ENCODE assay signal across 8 mouse cellular contexts in the genomic region with DNA sequence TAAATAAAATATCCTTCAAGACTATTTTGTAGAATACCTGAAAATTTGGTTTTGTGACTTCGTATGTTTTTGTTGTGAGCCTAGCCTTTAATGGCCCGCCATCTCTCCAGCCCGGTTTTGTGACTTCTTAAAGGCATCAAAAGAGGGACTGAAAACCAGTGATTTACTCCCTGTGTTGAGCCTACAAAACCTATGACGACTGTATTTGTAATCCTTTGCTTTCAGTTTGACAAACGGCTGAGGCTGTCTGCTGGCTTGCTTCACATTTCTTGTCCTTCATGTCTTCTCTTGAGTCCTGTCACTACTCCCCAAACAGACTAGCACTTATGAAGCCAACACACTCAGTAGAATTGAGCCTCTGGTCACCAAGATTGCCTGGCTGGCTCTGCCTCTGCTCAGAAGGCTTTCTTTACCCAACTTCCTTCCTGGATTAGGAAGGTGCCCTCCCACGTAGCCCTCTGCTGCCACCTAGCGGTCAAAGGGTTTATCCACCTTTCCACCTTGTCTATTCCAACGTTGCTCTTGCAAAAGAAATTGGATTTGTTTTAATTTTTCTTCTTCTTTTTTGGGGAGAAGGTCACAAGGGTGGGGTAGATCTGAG. TPM values are rescaled to one million over a fixed set of nuclear protein-coding genes. Genes with fewer than 3 reads are reported as not detected.
DNase-seq lines count a peak whose midpoint lies in the region; ATAC-seq and TF ChIP-seq lines count a peak whose summit lies in the region.

No protein-coding gene starts in this region.

- no peak overlapping the region for H3K9ac ChIP-seq in intestine, postnatal 0 days (ENCODE audit: low read depth, low read length)
- H3K9ac ChIP-seq in midbrain, embryonic 13.5 days (replicated peaks) = no peak overlapping the region

- 38% methylated on average over 8 of the region's 8 CpGs for WGBS in intestine, postnatal 0 days
- WGBS in midbrain, embryonic 13.5 days = 40% methylated on average over 8 of the region's 8 CpGs

- H3K27ac ChIP-seq in intestine, postnatal 0 days (ENCODE audit: low read depth, low read length) = no peak overlapping the region
- H3K27ac ChIP-seq in midbrain, embryonic 13.5 days = no peak overlapping the region

- no peak overlapping the region for H3K4me3 ChIP-seq in intestine, postnatal 0 days (ENCODE audit: low read depth, low read length)
- H3K4me3 ChIP-seq in midbrain, embryonic 13.5 days (replicated peaks) = no peak overlapping the region

- peak overlapping the region; percentile 24; the same call in 1 of the 2 replicates for H3K4me2 ChIP-seq in intestine, postnatal 0 days (replicated peaks; ENCODE audit: low read depth)
- no peak overlapping the region for H3K4me2 ChIP-seq in midbrain, embryonic 13.5 days (replicated peaks)

- DNase-seq in 3134 (ENCODE audit: extremely low read depth, insufficient read length, low spot score) = peak; percentile 54
- peak; percentile 95 for DNase-seq in adrenal gland, postnatal 14 days
- peak; percentile 86 for DNase-seq in embryo, embryonic 9.5 days (ENCODE audit: extremely low spot score)
- peak; percentile 30 for DNase-seq in gonadal fat pad, adult 2 months (ENCODE audit: low read depth)
- peak; percentile 90 for DNase-seq in left cerebral cortex, postnatal 4 days
- DNase-seq in skeletal muscle tissue, adult 2 months (ENCODE audit: low read depth, low spot score) = peak; percentile 84

- H3K4me1 ChIP-seq in intestine, postnatal 0 days (replicated peaks; ENCODE audit: control insufficient read depth, insufficient read depth, low read length) = no peaks in the 10 kb centered on the region
- no peaks in the 10 kb centered on the region for H3K4me1 ChIP-seq in midbrain, embryonic 13.5 days (replicated peaks)

- peak; percentile 99 for TF ChIP-seq CTCF in intestine, postnatal 0 days (IDR thresholded peaks at IDR 0.05; ENCODE audit: low read depth)

- no peaks in the 10 kb centered on the region for H3K9me3 ChIP-seq in intestine, postnatal 0 days (ENCODE audit: control insufficient read depth)
- no peaks in the 10 kb centered on the region for H3K9me3 ChIP-seq in midbrain, embryonic 13.5 days

- no peaks in the 10 kb centered on the region for H3K27me3 ChIP-seq in intestine, postnatal 0 days (replicated peaks; ENCODE audit: control insufficient read depth, insufficient read depth, low read length)
- H3K27me3 ChIP-seq in midbrain, embryonic 13.5 days = no peaks in the 10 kb centered on the region

- intact Hi-C loops in left cerebral cortex, postnatal 4 days (cut with DNase I) = loop anchor here (1.0 kb wide), 1 partner anchor 396 kb away; no protein-coding TSS in a partner anchor

- H3K36me3 ChIP-seq in intestine, postnatal 0 days (ENCODE audit: control insufficient read depth, insufficient read depth) = no peaks in the 10 kb centered on the region
- no peaks in the 10 kb centered on the region; the same call in 1 of the 2 replicates for H3K36me3 ChIP-seq in midbrain, embryonic 13.5 days

- no peak for ATAC-seq in intestine, postnatal 0 days
- peak; percentile 71 for ATAC-seq in midbrain, embryonic 13.5 days

RNA-seq across cellular contexts. Expression of gene Abca6, which starts 16.8 kb away (rescaled TPM):
- total RNA-seq in adrenal gland, postnatal 14 days (2021) = 5.9 and 19.0 TPM in 2 replicates
- polyA plus RNA-seq in gonadal fat pad, adult 2 months (2012; rRNA removed) = 1.6 and 2.3 TPM in 2 replicates
- 0.33 and 0.73 TPM in 2 replicates for polyA plus RNA-seq in intestine, postnatal 0 days (2015; fragmentation: Nextera tagmentation; extraction: Ambion mirVana)
- under 1 TPM; 0.89 to 0.94 TPM for total RNA-seq in left cerebral cortex, postnatal 4 days (2021)
- 0.09 and 0.13 TPM in 2 replicates for polyA plus RNA-seq in midbrain, embryonic 13.5 days (2015; fragmentation: Nextera tagmentation; extraction: Ambion mirVana)

Comparison
In these comparisons a context has a peak if more than half of its experiments do, and no peak if none do; other contexts are left out.
1. DNase-seq: peak in every context shown above with its lines; median percentile 95 in adrenal gland, postnatal 14 days; 90 in left cerebral cortex, postnatal 4 days; 86 in embryo, embryonic 9.5 days; 84 in skeletal muscle tissue, adult 2 months; 54 in 3134; 30 in gonadal fat pad, adult 2 months.